Mouse (Mus musculus): ENCODE measurements around the gene Hoxc6. TPM values are rescaled to one million over a fixed set of nuclear protein-coding genes. Genes with fewer than 3 reads are reported as not detected.

Hoxc6 gene
- polyA plus RNA-seq, 1 experiment from 2014 or later: 10.9 TPM

DNA sequence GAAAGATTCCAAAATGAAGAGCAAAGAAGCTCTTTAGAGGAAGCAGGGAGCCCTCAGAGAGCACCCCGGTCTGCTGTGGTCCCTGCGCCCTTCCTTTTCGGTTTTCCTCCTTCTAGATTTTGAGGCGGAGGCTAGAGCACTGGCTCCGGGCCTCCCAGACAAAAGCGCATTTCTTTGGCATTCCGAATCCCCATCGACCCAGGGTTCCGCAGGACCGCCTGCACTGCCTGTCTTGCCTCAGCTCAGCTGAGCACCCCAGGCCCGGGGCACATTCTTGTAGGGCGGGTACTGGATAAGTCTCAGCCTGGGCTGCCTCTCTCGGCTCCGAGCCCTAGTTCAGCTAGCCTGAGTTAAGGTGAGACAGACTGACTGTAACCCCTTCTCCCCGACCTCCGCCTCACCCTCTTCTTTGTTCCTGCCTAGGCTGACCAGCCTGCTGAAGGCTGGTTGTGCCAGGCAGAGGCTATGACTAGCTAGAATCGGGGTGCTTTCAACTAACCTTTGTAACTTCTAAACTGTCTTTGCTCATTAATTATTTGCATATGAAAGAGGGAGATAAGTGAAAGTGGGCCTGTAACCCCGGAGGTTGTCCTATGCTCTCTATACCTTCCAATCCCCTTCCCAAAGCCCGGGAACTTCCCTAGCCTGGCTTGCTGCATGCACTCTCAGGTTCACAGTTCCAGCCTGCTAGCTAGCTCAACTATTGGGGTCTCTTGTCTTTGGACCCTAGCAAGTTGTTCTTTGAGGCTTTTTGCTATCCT is 17.5 kb downstream of the Hoxc6 start:
- H3K4me3 ChIP-seq (ENCODE audit: low read depth, low read length): peak overlapping the region; percentile 29; the same call in 1 of the 2 replicates
- H3K27me3 ChIP-seq (ENCODE audit: control insufficient read depth, insufficient read depth, low read length): peaks cover 86% of the 10 kb centered on the region
- peak overlapping the region; percentile 48 for H3K9ac ChIP-seq (ENCODE audit: low read length)
- peaks cover 57% of the 10 kb centered on the region for H3K4me1 ChIP-seq (ENCODE audit: control insufficient read depth, insufficient read depth, low read length)
- no peaks in the 10 kb centered on the region for H3K36me3 ChIP-seq (ENCODE audit: control insufficient read depth, insufficient read depth, low read length)
- ATAC-seq (ENCODE audit: insufficient number of reproducible peaks, low FRiP score, low TSS enrichment, low read depth): no peak
- H3K4me2 ChIP-seq (ENCODE audit: low read depth, severe bottlenecking): peak overlapping the region; percentile 53; the same call in 1 of the 2 replicates
- H3K9me3 ChIP-seq (ENCODE audit: control insufficient read depth, low read length): no peaks in the 10 kb centered on the region
- no peak for DNase-seq (ENCODE audit: low spot score)
- H3K27ac ChIP-seq (replicated peaks; ENCODE audit: low read depth, low read length): 0 out of 2 replicates have a peak overlapping the region, but pooled peaks have one; percentile 2
- 3% methylated on average over 19 of the region's 19 CpGs for WGBS

- Histone ChIP-seq H3K36me3 (ENCODE audit: control insufficient read depth, insufficient read depth, low read length) (no peaks in the 10 kb centered on the region), H3K27ac (replicated peaks; ENCODE audit: low read depth, low read length) (no peak within 1 kb of the TSS), H3K4me2 (ENCODE audit: low read depth, severe bottlenecking) (peak within 1 kb of the TSS; percentile 5; the same call in 1 of the 2 replicates), H3K4me3 (ENCODE audit: low read depth, low read length) (no peak within 1 kb of the TSS), H3K27me3 (ENCODE audit: control insufficient read depth, insufficient read depth, low read length) (peaks cover 87% of the 10 kb centered on the region), H3K9ac (ENCODE audit: low read length) (no peak within 1 kb of the TSS), H3K4me1 (ENCODE audit: control insufficient read depth, insufficient read depth, low read length) (peaks cover 39% of the 10 kb centered on the region), H3K9me3 (ENCODE audit: control insufficient read depth, low read length) (no peaks in the 10 kb centered on the region)
- no peak for ATAC-seq (ENCODE audit: insufficient number of reproducible peaks, low FRiP score, low TSS enrichment, low read depth)
- no peak for DNase-seq (ENCODE audit: low spot score)
- WGBS: 2% methylated on average over 9 of the region's 9 CpGs
These were observed 20.6 kb downstream of the Hoxc6 start, which contains the start of gene Hoxc4 for GRCm38 (mm10) chr15:103018636-103019035. Gene Hoxc4, plus strand, starts transcription at chr15:103018934.

DNA sequence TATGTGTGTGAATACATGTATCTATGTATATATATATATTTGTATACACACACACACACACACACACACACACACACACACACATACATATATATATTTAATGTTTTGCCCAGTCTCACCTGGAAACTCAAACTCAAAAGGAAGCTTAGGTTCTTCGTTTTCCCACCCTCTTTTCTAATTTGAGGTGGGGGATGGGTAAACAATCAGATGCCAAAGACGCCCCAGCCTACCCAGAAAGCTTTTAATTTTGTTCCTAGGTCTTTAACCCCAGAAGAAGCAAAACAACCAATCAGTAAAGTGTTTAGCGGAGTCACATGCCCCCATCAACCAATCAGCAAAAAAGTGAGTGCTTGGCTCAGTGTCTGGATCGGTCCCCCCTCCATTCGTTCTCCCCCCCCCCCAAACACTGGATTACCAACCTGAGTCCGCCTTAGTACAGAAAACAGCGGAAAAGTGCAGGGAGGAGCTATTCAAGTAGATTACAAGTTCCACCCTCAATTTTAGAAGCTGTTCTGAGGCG is 22.9 kb downstream of the Hoxc6 start:
- DNase-seq (ENCODE audit: low spot score): peak; percentile 24
- H3K27me3 ChIP-seq (ENCODE audit: control insufficient read depth, insufficient read depth, low read length): peaks cover 87% of the 10 kb centered on the region
- H3K9me3 ChIP-seq (ENCODE audit: control insufficient read depth, low read length): no peaks in the 10 kb centered on the region
- peaks cover 21% of the 10 kb centered on the region for H3K4me1 ChIP-seq (ENCODE audit: control insufficient read depth, insufficient read depth, low read length)
- no peak for ATAC-seq (ENCODE audit: insufficient number of reproducible peaks, low FRiP score, low TSS enrichment, low read depth)
- H3K4me2 ChIP-seq (ENCODE audit: low read depth, severe bottlenecking): no peak overlapping the region
- H3K27ac ChIP-seq (replicated peaks; ENCODE audit: low read depth, low read length): no peak overlapping the region
- no peak overlapping the region for H3K4me3 ChIP-seq (ENCODE audit: low read depth, low read length)
- no peak overlapping the region for H3K9ac ChIP-seq (ENCODE audit: low read length)
- no peaks in the 10 kb centered on the region for H3K36me3 ChIP-seq (ENCODE audit: control insufficient read depth, insufficient read depth, low read length)
- WGBS: 2% methylated on average over 8 of the region's 8 CpGs

DNA sequence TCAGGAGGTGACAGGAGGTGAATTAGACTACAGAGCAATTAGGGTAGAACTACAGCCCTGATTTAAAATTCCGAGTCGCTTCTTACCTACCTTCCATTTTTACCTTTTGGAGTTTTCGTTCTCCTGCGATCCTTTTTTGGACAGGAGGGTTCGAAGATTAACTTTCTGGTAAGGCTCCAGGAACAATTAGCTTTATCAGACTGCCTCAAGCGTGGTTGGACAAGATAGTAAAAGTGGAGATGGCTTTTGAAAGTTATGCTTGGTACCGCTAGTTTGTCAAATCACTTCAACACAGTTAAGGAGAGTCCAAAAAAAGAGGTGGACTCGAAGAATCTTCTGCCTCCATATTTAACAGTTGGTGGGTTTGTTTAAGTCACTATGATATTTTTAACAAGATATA is 23.5 kb downstream of the Hoxc6 start:
- Histone ChIP-seq H3K36me3 (ENCODE audit: control insufficient read depth, insufficient read depth, low read length) (no peaks in the 10 kb centered on the region), H3K4me1 (ENCODE audit: control insufficient read depth, insufficient read depth, low read length) (peaks cover 20% of the 10 kb centered on the region), H3K9me3 (ENCODE audit: control insufficient read depth, low read length) (no peaks in the 10 kb centered on the region), H3K4me3 (ENCODE audit: low read depth, low read length) (no peak overlapping the region), H3K9ac (ENCODE audit: low read length) (no peak overlapping the region), H3K27me3 (ENCODE audit: control insufficient read depth, insufficient read depth, low read length) (peaks cover 87% of the 10 kb centered on the region), H3K4me2 (ENCODE audit: low read depth, severe bottlenecking) (no peak overlapping the region), H3K27ac (replicated peaks; ENCODE audit: low read depth, low read length) (no peak overlapping the region)
- 10% methylated on average over 8 of the region's 8 CpGs for whole genome bisulfite sequencing
- DNase-seq (ENCODE audit: low spot score) (no peak), ATAC-seq (ENCODE audit: insufficient number of reproducible peaks, low FRiP score, low TSS enrichment, low read depth) (no peak)

GRCm38 (mm10) chr15:103024131-103024530 is 26.1 kb downstream of the Hoxc6 start:
- H3K4me1 ChIP-seq (ENCODE audit: control insufficient read depth, insufficient read depth, low read length): peaks cover 7% of the 10 kb centered on the region; the same call in 1 of the 2 replicates
- no peaks in the 10 kb centered on the region for H3K36me3 ChIP-seq (ENCODE audit: control insufficient read depth, insufficient read depth, low read length)
- ATAC-seq (ENCODE audit: insufficient number of reproducible peaks, low FRiP score, low TSS enrichment, low read depth) (no peak), DNase-seq (ENCODE audit: low spot score) (no peak)
- no peaks in the 10 kb centered on the region for H3K9me3 ChIP-seq (ENCODE audit: control insufficient read depth, low read length)
- WGBS: 2% methylated on average over 2 of the region's 2 CpGs
- no peak overlapping the region for H3K27ac ChIP-seq (replicated peaks; ENCODE audit: low read depth, low read length)
- peaks cover 86% of the 10 kb centered on the region for H3K27me3 ChIP-seq (ENCODE audit: control insufficient read depth, insufficient read depth, low read length)
- H3K9ac ChIP-seq (ENCODE audit: low read length): no peak overlapping the region
- H3K4me2 ChIP-seq (ENCODE audit: low read depth, severe bottlenecking): no peak overlapping the region
- no peak overlapping the region for H3K4me3 ChIP-seq (ENCODE audit: low read depth, low read length)

GRCm38 (mm10) chr15:103027266-103028235 is 29.5 kb downstream of the Hoxc6 start:
- H3K4me2 ChIP-seq (ENCODE audit: low read depth, severe bottlenecking): peak overlapping the region; percentile 31; the same call in 1 of the 2 replicates

DNA sequence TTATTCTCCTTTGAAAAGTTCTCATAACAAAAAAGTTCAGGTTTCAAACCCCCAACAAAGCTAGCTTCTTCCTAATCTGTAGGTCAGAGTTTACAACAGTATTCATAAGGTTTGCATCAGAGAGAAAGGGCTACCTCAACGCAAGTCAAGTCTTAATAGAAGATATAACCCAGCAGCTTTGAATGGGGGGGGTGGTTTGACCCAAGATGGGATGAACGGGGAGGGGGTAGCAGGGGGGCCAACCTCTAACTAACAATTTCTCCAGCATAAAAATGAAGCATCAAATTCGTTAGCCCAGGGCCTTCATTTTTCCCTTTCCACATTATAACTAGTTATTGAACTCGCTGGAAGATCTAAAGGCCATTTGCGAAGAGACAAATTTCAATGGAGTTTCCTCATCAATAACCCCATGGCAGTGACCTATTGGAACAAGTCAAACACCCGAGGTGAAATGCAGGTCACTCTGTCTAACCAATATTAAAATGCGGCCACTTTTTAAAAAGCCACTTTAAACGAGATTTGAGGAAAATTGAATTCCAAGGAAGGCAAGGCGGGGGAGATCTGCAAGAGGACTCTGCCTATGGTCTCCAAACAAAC is 31.0 kb downstream of the Hoxc6 start:
- Histone ChIP-seq H3K4me3 (ENCODE audit: low read depth, low read length) (no peak overlapping the region), H3K4me1 (ENCODE audit: control insufficient read depth, insufficient read depth, low read length) (peaks cover 24% of the 10 kb centered on the region), H3K27ac (replicated peaks; ENCODE audit: low read depth, low read length) (no peak overlapping the region), H3K4me2 (ENCODE audit: low read depth, severe bottlenecking) (no peak overlapping the region), H3K9ac (ENCODE audit: low read length) (no peak overlapping the region), H3K9me3 (ENCODE audit: control insufficient read depth, low read length) (no peaks in the 10 kb centered on the region), H3K27me3 (ENCODE audit: control insufficient read depth, insufficient read depth, low read length) (peaks cover 77% of the 10 kb centered on the region), H3K36me3 (ENCODE audit: control insufficient read depth, insufficient read depth, low read length) (no peaks in the 10 kb centered on the region)
- ATAC-seq (ENCODE audit: insufficient number of reproducible peaks, low FRiP score, low TSS enrichment, low read depth): no peak
- WGBS: 21% methylated on average over 9 of the region's 9 CpGs
- no peak for DNase-seq (ENCODE audit: low spot score)

More at GRCm38 (mm10) chr15:103027266-103028235, 29.5 kb downstream of the Hoxc6 start:
- Histone ChIP-seq H3K4me3 (ENCODE audit: low read depth, low read length) (peak overlapping the region; percentile 0; the same call in 1 of the 2 replicates), H3K27ac (replicated peaks; ENCODE audit: low read depth, low read length) (no peak overlapping the region), H3K36me3 (ENCODE audit: control insufficient read depth, insufficient read depth, low read length) (no peaks in the 10 kb centered on the region), H3K9me3 (ENCODE audit: control insufficient read depth, low read length) (no peaks in the 10 kb centered on the region), H3K9ac (ENCODE audit: low read length) (peak overlapping the region; percentile 3; the same call in 1 of the 2 replicates), H3K27me3 (ENCODE audit: control insufficient read depth, insufficient read depth, low read length) (peaks cover 80% of the 10 kb centered on the region), H3K4me1 (ENCODE audit: control insufficient read depth, insufficient read depth, low read length) (peaks cover 13% of the 10 kb centered on the region)
- WGBS: 3% methylated on average over 43 of the region's 43 CpGs
- ATAC-seq (ENCODE audit: insufficient number of reproducible peaks, low FRiP score, low TSS enrichment, low read depth): no peak
- DNase-seq (ENCODE audit: low spot score): peak; percentile 70

All from limb, embryonic 11.5 days (tissue).